Mouse (Mus musculus) lung, adult 2 months (tissue): ENCODE measurements around the gene Cgn.

ENCODE experiments used
- CTCF ChIP-seq: fragments of 200-500 bp; IDR thresholded peaks from 2 replicates; pipeline ENCODE4 v1.5.1; 2011; ENCODE audit warnings: mild to moderate bottlenecking, low read length, control low read depth; ENCODE audit not compliant: insufficient read depth
- POLR2A ChIP-seq: fragments of 200-500 bp; IDR thresholded peaks from 2 replicates; pipeline ENCODE4 v1.6.1; 2011; ENCODE audit warnings: low read depth, mild to moderate bottlenecking, control low read depth, low read length, borderline replicate concordance; ENCODE audit errors: extremely low read depth

- no peak for TF ChIP-seq CTCF
- TF ChIP-seq POLR2A = no peak
These were observed 35.8 kb upstream of the Cgn start for GRCm38 (mm10) chr3:94822082-94822481.
